Mouse (Mus musculus) B cell, adult (primary cell): ENCODE data around the gene Zfp341. TPM values are rescaled to one million over a fixed set of nuclear protein-coding genes. Genes with fewer than 3 reads are reported as not detected.

Source experiments
- total RNA-seq: library from RNA; stranded (reverse); gene quantifications from 4 replicates; pipeline ENCODE4 v1.2.4, GENCODE M21; 2023; ENCODE audit not compliant: inconsistent age

Gene Zfp341
- 7.2 to 8.6 TPM (median 8.1 TPM) in 4 replicates for total RNA-seq

DNA sequence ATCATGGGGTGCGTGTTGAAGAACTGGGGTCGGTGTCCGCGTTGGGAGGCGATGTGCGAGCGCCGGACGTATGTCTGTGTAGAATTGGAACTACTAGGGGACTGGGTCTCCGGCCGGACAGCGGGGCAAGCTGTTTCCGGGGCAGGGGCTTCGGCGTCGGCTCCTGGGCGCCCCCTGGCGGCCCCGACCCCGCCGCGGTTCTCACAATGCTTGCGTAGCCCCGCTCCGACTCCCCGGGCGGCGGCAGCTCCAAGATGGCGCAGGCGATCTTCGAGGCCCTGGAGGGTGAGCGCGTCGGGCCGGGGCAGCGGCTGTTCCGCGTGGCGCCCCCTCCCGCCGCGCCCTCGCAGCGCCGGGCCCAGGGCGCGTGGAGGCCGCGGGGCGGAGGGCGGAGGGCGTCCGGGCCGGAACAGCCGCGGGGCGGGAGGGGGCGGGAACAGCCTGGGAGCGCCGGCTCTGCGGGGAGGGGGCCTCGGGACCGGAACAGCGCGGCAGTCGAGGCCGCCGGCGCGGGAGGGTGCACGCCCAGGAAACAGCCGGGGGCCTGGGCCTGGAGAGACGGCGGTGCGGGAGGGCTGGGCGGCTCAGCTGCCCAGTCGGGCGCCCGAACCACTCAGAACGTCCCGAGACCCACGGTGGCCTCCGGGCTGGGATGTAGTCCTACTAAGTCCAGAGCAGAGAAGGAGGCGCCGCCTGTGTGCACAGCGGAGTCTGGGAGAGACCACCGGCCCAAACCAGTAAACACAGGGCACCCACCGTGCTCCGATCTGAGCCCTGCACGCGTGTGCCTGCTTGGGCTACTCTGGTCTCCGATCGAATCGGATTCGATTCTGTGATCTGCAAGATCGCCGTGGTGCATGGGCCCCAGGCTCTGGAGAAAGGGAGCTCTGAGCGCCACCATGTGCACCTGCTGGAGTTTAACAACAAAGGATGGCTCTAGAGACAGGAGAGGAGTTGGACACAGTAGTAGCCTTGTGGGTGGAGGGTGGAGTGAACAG lies at the start of gene Zfp341, which contains the start of gene 4930519P11Rik:
Gene Zfp341 (plus strand): TSS at position 180 of the 998 bp plus-strand sequence.
Gene 4930519P11Rik (minus strand): TSS at position 320 of the 998 bp plus-strand sequence.

DNA sequence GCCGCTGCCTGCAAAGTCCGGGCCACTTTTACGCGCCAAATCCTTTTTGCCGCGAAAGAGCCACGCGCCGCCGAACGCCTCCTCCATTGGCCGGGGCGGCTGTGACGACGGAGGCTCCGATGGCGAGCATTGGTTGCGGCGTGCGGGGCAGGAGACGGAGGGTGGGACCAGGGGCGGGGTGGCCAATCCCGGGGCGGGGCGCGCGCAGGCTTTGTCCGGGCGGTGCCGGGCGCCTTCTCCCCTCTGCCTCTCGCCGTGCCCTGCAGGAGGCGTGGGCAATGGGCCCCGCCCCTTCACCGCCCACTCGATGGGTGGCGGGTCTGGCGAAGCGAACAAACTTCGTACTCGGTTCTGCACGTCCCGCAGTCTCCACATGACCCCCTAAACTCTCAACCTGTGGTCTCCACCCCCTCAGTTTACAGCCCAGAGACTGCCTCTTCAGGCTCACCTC lies 43.2 kb upstream of the Zfp341 start, which contains the start of gene E2f1:
Gene E2f1 (minus strand): TSS at position 57 of the 451 bp plus-strand sequence.

DNA sequence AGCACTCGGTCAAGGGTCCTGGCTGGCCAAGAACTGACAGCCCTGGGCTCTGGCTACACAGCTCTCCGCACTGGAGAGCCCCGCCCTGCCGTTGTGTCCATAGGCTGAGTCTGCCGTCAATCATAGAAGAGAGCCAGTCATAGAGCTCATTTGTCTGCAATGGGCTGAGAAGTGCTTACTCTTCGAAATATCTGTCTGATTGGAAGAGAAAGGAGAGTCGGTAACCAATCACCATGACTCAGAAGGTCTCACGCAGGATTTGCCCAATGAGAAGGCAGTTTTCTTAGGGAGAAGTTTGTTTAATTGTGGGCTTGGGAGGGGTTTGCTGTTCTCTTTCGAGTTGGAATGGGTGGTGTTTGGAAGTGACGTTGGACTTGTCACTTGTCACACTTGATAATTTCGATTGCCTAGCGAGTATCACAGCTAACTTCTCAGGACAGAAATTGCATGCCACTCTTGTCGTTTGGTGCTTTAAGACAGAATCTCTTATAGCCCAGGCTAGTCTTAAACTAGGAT lies 9.4 kb upstream of the Zfp341 start, which contains the start of gene Pxmp4:
Gene Pxmp4 (minus strand): TSS at position 71 of the 516 bp plus-strand sequence.

GRCm38 (mm10) chr2:154651363-154651762 lies 38.3 kb downstream of the Zfp341 start, which contains the start of gene Chmp4b:
Chmp4b (plus strand) TSS chr2:154651705.

Other genes starting within 250 kb of the Zfp341 start
- 11.2 to 15.6 TPM (median 12.6 TPM) in 4 replicates for gene Cdk5rap1, start 240.3 kb upstream of the Zfp341 start, total RNA-seq
- gene Snta1, start 205.2 kb upstream of the Zfp341 start, total RNA-seq: 0.39 TPM in 1 of 4 replicates, not detected in the others
- gene Cbfa2t2, start 176.8 kb upstream of the Zfp341 start, total RNA-seq: 28.6 to 41.1 TPM (median 38.0 TPM) in 4 replicates
- 0.80 to 3.1 TPM (median 2.2 TPM) in 4 replicates for gene 1700003F12Rik, start 66.2 kb upstream of the Zfp341 start, total RNA-seq
- 0.45 to 1.5 TPM (median 1.0 TPM) in 4 replicates for gene Actl10, start 61.5 kb upstream of the Zfp341 start, total RNA-seq
- gene Necab3, start 54.4 kb upstream of the Zfp341 start, total RNA-seq: 0.39 to 2.3 TPM (median 0.87 TPM) in 3 of 4 replicates, not detected in the other
- 5.1 to 6.9 TPM (median 6.4 TPM) in 4 replicates for gene E2f1, start 43.4 kb upstream of the Zfp341 start, total RNA-seq
- gene Pxmp4, start 9.6 kb upstream of the Zfp341 start, total RNA-seq: 6.9 to 9.6 TPM (median 8.2 TPM) in 4 replicates
- gene 4930519P11Rik, start 140 bp downstream of the Zfp341 start, total RNA-seq: not detected in 4 replicates
- gene Chmp4b, start 38.4 kb downstream of the Zfp341 start, total RNA-seq: 112 to 130 TPM (median 119 TPM) in 4 replicates
- not detected in 4 replicates for gene Gm14214, start 156.7 kb downstream of the Zfp341 start, total RNA-seq
- gene Raly, start 177.8 kb downstream of the Zfp341 start, total RNA-seq: 166 to 179 TPM (median 172 TPM) in 4 replicates
- gene a, start 178.1 kb downstream of the Zfp341 start, total RNA-seq: not detected in 4 replicates